Mouse (Mus musculus) right cerebral cortex, adult 18-20 months (tissue): ENCODE results near the gene Proca1.
A peak's percentile ranks its signal among the peaks of the same experiment; 100 is the strongest.
"Not testable (repeated sequence)": the region's sequence is repeated elsewhere in the genome, so short reads cannot be mapped to it uniquely, and the experiment has no call there.

ENCODE experiments used
- DNase-seq: peaks from one replicate; pipeline ENCODE4 v3.0.0; 2022; ENCODE audit warnings: mixed read lengths

Gene Proca1

GRCm38 (mm10) chr11:78182961-78183844, 10.0 kb upstream of the Proca1 start, which contains the start of gene Rpl23a:
TSS of gene Rpl23a (minus strand) at chr11:78183584.
- peak; percentile 87 for DNase-seq

DNA sequence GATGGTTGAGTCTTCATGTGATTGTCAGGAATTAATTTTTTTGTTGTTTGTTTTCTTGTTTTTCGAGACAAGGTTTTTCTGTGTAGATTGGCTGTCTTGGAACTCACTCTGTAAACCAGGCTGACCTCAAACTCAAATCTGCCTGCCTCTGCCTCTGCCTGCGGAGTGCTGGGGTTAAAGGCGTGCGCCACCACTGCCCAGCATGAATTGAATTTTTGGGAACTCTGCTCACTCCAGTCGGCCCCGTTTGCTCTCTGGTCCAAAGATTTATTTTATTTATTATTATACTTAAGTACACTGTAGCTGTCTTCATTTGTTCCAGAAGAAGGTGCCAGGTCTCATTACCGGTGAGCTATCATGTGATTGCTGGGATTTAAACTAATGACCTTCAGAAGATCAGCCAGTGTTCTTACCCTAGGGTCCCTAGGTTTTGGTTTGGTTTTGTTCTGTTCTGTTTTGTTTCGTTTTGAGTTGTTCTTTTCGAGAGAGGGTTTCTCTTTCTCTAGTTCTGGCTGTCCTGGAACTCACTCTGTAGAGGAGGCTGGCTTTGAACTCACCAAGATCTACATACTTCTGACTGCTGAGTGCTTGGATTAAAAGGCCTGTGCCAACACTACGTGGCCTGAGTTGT, 9.2 kb upstream of the Proca1 start:
- no peak for DNase-seq

GRCm38 (mm10) chr11:78184702-78185101, 8.5 kb upstream of the Proca1 start:
- DNase-seq, result not testable (repeated sequence)

DNA sequence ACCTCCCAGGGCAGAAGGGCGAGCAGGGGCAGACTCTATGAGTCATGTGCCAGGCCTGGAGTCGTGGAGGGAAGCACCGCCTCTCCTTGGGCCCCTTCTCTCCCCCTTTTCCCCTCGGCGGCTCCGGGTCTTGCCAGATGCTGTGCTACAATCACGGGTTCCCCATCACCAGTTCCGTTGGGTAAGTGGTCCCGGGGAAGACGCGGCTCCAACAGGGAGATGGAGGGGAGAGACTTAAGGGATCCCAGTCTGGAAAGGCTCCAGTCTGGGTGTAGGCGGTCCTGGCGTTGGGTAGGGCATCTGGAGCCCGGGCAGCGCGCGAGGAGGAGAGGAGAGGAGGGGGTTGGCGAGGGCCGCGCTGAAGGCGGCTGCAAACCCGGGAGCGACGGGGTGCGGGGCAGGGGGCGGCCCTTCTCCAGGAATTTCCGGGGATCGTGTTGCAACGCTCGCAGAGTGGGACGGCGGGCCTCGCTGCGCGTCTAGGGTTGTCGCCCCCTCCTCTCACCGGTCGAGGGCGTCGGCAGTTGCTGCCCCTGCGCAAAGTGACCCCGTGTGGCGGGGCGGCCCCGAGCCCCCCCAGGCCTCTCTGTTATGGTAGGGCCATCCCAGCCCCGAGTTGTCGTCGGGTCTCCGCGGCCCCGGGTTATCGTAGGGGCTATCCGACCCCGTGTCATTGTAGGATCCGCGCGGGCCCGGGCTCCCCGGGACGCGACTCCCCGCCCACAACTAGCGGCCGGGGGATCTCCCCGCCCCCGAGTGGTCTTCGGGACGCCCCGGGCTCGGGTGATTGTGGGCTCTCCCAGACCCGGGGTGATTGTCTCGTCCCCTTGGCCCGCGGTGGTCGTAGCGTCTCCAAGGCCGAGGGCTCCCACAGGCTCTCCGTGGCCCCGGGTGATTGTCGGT, 4.6 kb upstream of the Proca1 start, which contains the start of gene Rab34:
Rab34 (plus strand) TSS at position 100 of the 903 bp plus-strand sequence.
- DNase-seq, result peak; percentile 64

- DNase-seq, result peak; percentile 68
Observed at GRCm38 (mm10) chr11:78189234-78190040, 3.8 kb upstream of the Proca1 start.

DNA sequence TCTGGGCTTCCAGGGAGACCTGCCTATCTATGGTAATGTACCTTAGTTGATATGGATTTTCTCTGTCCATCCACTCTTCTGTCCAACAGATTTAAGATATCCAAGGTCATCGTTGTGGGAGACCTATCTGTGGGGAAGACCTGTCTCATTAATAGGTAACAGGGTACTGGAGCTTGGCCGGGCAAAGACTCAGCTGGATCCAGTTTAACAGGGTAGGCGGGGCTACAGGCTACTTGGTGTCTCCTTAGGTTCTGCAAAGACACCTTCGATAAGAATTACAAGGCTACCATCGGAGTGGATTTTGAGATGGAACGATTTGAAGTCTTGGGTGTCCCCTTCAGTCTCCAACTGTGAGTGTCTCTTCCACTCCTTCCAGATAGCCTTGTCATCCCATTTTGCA, 3.2 kb upstream of the Proca1 start:
- no peak for DNase-seq

DNA sequence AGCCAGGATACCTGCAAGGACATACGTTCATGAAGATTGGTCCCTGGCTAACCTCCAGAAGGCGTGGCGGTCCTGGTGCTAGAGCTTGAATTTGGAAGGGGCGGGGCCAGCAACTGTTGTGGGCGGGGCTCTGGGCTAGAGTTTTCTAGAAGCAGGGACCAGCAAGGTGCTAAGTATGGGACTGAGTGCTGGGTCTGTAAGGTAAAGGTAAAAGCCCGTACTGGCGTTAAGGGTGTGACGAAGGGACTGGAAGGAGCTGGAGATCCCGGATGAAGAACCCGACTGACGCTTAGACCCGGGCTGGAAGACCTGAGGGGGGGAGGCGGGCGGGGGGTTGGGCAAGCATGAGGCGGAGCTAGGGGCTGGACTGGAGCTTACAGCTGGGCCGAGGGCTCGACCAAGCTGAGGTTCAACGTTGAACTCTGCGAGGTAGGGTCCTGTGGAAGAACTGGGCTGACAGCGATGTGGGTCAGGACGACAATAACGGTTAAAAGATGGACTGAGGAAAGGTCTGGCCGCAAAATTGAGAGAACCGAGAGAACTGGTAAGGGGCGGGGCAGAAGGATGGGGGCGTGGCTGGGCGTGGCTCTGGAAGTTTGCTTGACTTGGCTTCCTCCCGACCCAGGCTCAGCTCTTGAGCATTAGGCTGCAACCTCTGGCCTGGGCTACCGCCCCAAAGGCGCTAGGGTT, 1.4 kb downstream of the Proca1 start:
- no peak for DNase-seq

DNA sequence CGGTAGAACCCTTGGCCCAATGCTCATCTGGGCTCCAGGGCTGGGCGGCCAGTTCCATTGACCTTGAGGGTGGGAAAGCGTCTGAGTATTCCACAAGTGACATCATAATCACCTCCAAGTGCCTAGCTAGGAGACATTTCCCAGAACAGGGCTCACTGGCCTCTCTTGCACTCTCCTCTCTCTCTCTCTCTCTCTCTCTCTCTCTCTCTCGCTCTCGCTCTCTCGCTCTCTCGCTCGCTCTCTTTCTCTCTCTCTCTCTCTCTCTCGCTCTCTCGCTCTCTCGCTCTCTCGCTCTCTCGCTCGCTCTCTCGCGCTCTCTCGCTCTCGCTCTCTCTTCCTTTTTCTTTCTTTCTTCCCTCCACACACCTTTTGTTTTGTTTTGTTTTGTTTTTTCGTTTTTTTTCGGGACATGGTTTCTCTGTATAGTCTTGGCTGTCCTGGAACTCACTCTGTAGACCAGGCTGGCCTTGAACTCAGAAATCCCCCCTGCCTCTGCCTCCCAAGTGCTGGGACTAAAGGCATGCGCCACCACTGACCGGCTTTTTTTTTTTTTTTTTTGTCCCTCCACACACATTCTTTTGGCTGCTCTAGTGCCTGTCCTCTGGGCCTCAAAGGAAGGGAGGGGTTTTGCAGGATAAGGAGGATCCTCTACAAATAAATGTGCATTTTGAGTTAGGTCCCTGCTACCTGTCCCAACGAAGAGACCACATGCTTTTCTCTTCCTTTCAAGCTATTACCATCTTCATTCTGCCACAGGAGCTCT, 2.1 kb downstream of the Proca1 start:
- no peak for DNase-seq

- no peak for DNase-seq
Observed at GRCm38 (mm10) chr11:78202372-78202771, 9.2 kb downstream of the Proca1 start.

DNA sequence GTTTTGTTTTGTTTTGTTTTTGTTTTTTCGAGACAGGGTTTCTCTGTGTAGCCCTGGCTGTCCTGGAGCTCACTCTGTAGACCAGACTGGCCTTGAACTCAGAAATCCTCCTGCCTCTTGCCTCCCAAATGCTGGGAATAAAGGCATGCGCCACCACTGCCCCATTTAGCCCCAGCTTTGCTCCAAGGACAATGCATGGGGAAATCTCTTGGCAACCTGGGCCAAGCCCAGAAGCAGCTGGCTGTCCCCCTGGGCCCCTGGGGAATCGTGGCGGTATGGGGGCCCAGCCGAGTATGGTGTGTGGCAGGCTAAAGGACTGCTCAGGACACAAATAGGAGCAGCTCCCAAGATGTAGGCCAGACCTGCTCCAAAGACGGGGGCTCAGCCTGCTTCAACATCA, 11.1 kb downstream of the Proca1 start:
- DNase-seq, result no peak

DNA sequence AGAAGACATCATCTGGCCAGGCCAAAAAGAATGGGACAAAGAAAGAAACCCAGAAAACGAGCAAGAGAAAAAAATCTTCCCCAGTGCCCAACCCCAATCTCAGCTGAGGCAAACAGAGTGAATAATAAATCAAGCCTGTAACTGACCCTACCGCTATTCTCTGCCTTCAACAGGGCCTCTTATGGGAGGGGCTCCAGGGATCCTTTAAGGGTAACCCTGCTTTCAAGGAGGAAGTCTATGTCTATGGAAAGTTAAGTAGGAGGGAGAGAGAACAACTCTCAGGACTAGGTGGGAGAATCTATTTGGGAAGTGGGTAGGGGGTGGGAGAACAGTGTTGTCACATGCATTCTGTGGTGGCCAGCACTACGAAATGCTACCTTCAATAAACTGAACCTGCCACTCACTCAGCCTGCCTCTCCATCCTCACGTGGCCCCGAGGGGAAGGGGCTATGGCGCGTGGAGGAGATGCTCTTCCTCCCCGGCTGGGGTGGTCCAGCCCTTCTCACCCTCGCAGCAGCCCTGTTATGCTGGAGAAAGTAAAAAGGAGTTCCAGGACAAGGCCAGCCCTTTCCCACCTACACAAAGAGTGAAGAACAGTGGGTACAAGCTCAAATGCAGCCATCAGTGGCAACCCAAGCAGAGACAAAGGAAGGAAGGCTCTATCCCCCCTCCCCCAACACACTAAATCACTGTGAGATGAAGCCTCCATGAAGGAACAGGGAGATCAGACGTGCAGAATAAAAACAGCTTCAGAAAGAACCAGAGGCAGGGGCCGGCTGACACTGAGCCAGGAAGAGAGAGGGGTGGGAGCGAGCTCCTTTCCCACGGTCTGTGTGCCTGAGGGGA, 12.4 kb downstream of the Proca1 start:
- DNase-seq, result no peak

DNA sequence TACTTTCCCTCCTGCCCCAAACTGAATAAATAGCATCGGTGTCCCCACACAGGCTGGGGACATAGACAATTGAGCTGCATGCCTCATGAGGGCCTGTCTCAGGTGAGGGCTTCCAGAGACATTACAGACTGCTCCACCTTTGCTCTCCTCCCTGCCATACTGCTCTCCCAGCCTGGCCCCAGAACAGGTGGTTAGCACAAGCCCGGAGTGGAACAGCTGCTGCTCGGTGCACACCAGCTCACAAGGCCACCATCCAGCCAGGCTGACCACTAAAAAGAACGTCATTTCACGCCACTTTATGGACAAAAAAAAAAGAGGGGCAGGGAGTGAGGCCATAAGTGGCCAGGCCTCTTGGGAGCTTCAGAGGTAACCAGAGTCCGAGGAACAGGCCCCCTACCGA, 14.0 kb downstream of the Proca1 start:
- no peak for DNase-seq

GRCm38 (mm10) chr11:78209886-78210285, 16.7 kb downstream of the Proca1 start:
- no peak for DNase-seq

DNA sequence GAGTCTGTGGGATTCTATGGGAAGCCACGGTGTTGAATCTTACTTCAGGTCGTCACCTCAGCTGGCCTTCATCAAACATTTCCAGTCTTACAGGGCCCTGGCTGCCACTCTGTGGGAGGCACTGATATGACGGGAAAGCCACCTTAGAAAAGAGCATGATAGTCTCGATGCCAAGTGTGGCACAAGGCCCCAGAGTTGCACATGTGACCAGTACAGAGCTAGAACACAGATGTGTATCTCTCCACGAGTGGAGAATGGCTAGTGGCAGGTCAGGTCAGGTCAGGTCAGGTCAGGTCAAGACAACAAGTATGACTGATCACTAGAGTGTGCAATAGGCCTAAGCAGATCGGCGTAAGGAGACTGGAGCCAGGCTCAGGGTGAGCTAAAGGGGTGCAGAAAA, 17.4 kb downstream of the Proca1 start:
- DNase-seq, result no peak

DNA sequence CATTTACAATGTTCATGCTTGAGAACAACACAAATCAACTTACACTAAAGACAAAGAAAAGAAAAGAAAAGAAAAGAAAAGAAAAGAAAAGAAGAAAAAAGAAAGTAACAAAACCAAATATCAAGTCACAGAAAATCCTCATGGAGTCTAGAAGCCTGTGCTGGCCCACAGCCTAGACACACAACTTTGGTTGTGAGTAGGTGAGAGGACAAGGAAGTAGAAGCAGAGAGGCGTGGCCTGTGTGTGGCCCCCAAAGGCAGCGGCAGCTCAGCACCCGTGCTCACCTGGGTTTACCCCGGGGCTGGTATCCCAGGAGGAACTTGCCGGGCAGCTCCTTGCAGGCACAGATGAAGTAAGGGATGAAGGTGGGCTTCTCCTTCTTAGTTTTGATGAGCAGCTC, 18.3 kb downstream of the Proca1 start:
- DNase-seq, result no peak

- no peak for DNase-seq
Observed at GRCm38 (mm10) chr11:78213086-78213817, 20.1 kb downstream of the Proca1 start.

GRCm38 (mm10) chr11:78215709-78216317, 22.6 kb downstream of the Proca1 start:
- DNase-seq, result no peak

DNA sequence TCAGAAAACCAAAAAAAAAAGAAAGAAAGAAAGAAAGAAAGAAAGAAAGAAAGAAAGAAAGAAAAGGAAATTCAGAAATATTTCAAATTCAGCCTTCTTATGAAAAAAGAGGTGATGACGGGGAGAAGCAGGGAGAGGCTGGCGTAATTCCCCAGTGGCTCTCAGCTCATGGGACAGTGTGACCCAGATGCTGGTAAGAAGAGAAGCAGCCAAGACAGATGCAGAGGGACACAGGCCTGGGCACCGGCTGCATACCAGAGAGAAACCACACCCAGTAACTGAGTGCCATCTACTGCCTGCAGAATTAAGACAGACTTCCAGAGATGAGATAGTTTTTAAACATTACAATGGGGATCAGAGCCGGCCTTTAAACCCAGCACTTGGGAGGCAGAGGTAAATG, 30.4 kb downstream of the Proca1 start:
- DNase-seq, result no peak

- no peak for DNase-seq
Observed at GRCm38 (mm10) chr11:78231518-78231917, 38.3 kb downstream of the Proca1 start.
